Mouse (Mus musculus) MEL (cell line): ENCODE data around the gene Ppwd1.

ENCODE experiments used
- BHLHE40 ChIP-seq: IDR thresholded peaks from 2 replicates; pipeline ENCODE4 v1.6.1; 2012; ENCODE audit warnings: low read depth, mild to moderate bottlenecking, inconsistent platforms, low read length, improper control_type of control experiment, borderline replicate concordance
- CTCF ChIP-seq, 3 experiments: IDR thresholded peaks in 2 of 3; conservative IDR thresholded peaks in 1 of 3; 2 replicates each; pipeline ENCODE4 v1.5.1; 2011 to 2012; ENCODE audit warnings: low read length in 3 of 3, low read depth in 2 of 3, mild to moderate bottlenecking in 2 of 3, improper control_type of control experiment in 1 of 3, inconsistent platforms in 1 of 3, mixed read lengths in 1 of 3, moderate library complexity in 1 of 3; ENCODE audit not compliant: control insufficient read depth in 1 of 3, insufficient read depth in 1 of 3, poor library complexity in 1 of 3, severe bottlenecking in 1 of 3
- ELF1 ChIP-seq: IDR thresholded peaks from 2 replicates; pipeline ENCODE4 v1.6.1; 2014; ENCODE audit warnings: low read depth, mild to moderate bottlenecking, inconsistent platforms, low read length, improper control_type of control experiment, moderate library complexity
- EP300 ChIP-seq, 2 experiments: IDR thresholded peaks; 2 replicates each; pipeline ENCODE4 v1.6.1; 2011; ENCODE audit warnings: improper control_type of control experiment in 2 of 2, low read length in 2 of 2, low read depth in 1 of 2, mild to moderate bottlenecking in 1 of 2
- ETS1 ChIP-seq: IDR thresholded peaks from 2 replicates; pipeline ENCODE4 v1.6.1; 2012; ENCODE audit warnings: low read depth, mild to moderate bottlenecking, inconsistent platforms, low read length, improper control_type of control experiment, moderate library complexity
- GABPA ChIP-seq: IDR thresholded peaks from 2 replicates; pipeline ENCODE4 v1.6.1; 2012; ENCODE audit warnings: low read depth, mild to moderate bottlenecking, inconsistent platforms, low read length, improper control_type of control experiment, moderate library complexity
- GATA1 ChIP-seq: IDR thresholded peaks from 2 replicates; pipeline ENCODE4 v1.6.1; 2011; ENCODE audit warnings: low read depth, low read length, improper control_type of control experiment
- JUND ChIP-seq: IDR thresholded peaks from 2 replicates; pipeline ENCODE4 v1.6.1; 2011; ENCODE audit warnings: low read depth, mild to moderate bottlenecking, improper control_type of control experiment, low read length
- MAFK ChIP-seq: IDR thresholded peaks from 2 replicates; pipeline ENCODE4 v1.6.1; 2011; ENCODE audit warnings: low read depth, mild to moderate bottlenecking, low read length, improper control_type of control experiment, borderline replicate concordance
- POLR2A ChIP-seq, 2 experiments: IDR thresholded peaks; 2 replicates each; pipeline ENCODE4 v1.6.1; 2011 to 2012; ENCODE audit warnings: low read length in 2 of 2, mild to moderate bottlenecking in 2 of 2, control low read depth in 1 of 2, improper control_type of control experiment in 1 of 2, low read depth in 1 of 2, moderate library complexity in 1 of 2; ENCODE audit not compliant: control insufficient read depth in 1 of 2, insufficient read depth in 1 of 2, poor library complexity in 1 of 2
- TAL1 ChIP-seq: IDR thresholded peaks from 2 replicates; pipeline ENCODE4 v1.6.1; 2012; ENCODE audit warnings: mild to moderate bottlenecking, inconsistent platforms, low read length, moderate library complexity, mixed read lengths
- USF1 ChIP-seq: IDR thresholded peaks from 2 replicates; pipeline ENCODE4 v1.6.1; 2014; ENCODE audit warnings: low read depth, mild to moderate bottlenecking, inconsistent platforms, low read length, improper control_type of control experiment, moderate library complexity
- ZKSCAN1 ChIP-seq: IDR thresholded peaks from 2 replicates; pipeline ENCODE4 v1.6.1; 2012; ENCODE audit warnings: low read depth, mild to moderate bottlenecking, inconsistent platforms, low read length, improper control_type of control experiment, moderate library complexity
- ZMIZ1 ChIP-seq: IDR thresholded peaks from 2 replicates; pipeline ENCODE4 v1.6.1; 2012; ENCODE audit warnings: low read depth, mild to moderate bottlenecking, inconsistent platforms, low read length, improper control_type of control experiment, moderate library complexity

- TF ChIP-seq EP300 (IDR thresholded peaks at IDR 0.05; ENCODE audit: low read depth in 1 of 2, low read length in 2 of 2) (no peak), ZMIZ1 (no peak), CTCF (IDR thresholded peaks at IDR 0.05 in 2 of 3, conservative IDR thresholded peaks at IDR 0.05 in 1 of 3; ENCODE audit: control insufficient read depth in 1 of 3, insufficient read depth in 1 of 3, low read depth in 2 of 3, low read length in 3 of 3, poor library complexity in 1 of 3, severe bottlenecking in 1 of 3) (no peak), USF1 (no peak), GABPA (no peak), ZKSCAN1 (no peak), GATA1 (no peak), POLR2A (IDR thresholded peaks at IDR 0.05; ENCODE audit: control insufficient read depth in 1 of 2, insufficient read depth in 1 of 2, low read depth in 1 of 2, low read length in 2 of 2, poor library complexity in 1 of 2) (no peak), BHLHE40 (no peak), ETS1 (no peak), ELF1 (no peak), MAFK (no peak), TAL1 (no peak), JUND (no peak)
Observed at GRCm38 (mm10) chr13:104258997-104259396, 30.4 kb upstream of the Ppwd1 start.
